Mouse (Mus musculus) heart, adult 18-20 months (tissue): ENCODE measurements around the gene G3bp1. TPM values are rescaled to one million over a fixed set of nuclear protein-coding genes. Genes with fewer than 3 reads are reported as not detected.

Source experiments
- DNase-seq, 2 experiments: peaks; one replicate each; pipeline ENCODE4 v3.0.0; 2021 to 2022; ENCODE audit warnings: mixed read lengths in 1 of 2
- long read RNA-seq, 2 experiments: library from polyadenylated mRNA; stranded (forward); transcript quantifications; one replicate each; pipeline ENCODE4 v2.0.0; 2021
- total RNA-seq, 2 experiments: library from RNA; stranded (reverse); gene quantifications; 2 replicates each; pipeline ENCODE4 v1.2.3; 2021

Gene G3bp1
- 10 to 100 TPM; 40.5 to 41.3 TPM for total RNA-seq
- long read RNA-seq, experiment 1, full-length matches to known transcripts: 205 of 223 reads
- long read RNA-seq, experiment 1, partial matches to known transcripts: 4 of 223 reads
- long read RNA-seq, experiment 1, other reads (novel, unspliced or antisense): 14 of 223 reads
- long read RNA-seq, experiment 2, full-length matches to known transcripts: 100 of 124 reads
- long read RNA-seq, experiment 2, partial matches to known transcripts: 5 of 124 reads
- long read RNA-seq, experiment 2, other reads (novel, unspliced or antisense): 19 of 124 reads

DNA sequence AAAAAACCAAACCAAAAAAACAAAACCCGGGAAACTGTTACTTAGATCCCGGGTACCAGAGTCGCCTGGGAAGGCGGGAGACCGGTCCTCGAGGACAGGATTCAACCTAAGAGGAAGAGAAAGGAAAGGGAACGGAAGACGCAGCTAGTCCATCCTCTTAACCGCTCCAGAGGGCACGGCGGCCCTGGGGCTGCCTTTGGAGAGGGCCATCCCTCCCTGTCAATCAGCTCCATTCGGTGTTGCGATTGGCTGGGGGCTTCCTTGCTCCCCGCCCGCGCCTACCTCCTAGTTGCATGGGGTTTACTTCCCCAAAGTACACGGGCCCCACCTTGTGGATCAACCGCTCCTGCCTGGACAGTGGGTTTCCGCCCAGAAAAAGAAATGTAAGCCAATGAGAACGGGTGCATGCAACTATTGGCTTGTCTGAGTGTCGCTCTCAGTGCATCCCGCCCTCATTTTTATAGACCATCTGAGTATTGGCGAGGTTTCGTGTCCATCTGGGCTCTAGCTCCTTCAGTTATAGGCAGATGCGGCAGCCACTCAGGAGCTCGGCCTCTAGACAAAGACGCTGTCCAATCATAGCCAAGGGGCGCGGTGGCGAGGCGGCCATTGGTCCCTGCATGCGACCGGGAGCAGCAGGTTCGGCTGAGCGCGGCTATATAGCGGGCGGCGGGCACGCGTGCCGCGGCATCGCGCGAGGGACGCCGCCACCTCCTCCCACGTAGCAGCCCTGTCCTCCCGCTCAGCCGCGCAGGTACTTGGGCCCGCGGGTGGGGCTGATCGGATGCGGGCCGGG is at the start of gene G3bp1:
G3bp1 (plus strand) TSS at position 638 of the 796 bp plus-strand sequence.
- peak; percentile 99 to 100 for DNase-seq

DNA sequence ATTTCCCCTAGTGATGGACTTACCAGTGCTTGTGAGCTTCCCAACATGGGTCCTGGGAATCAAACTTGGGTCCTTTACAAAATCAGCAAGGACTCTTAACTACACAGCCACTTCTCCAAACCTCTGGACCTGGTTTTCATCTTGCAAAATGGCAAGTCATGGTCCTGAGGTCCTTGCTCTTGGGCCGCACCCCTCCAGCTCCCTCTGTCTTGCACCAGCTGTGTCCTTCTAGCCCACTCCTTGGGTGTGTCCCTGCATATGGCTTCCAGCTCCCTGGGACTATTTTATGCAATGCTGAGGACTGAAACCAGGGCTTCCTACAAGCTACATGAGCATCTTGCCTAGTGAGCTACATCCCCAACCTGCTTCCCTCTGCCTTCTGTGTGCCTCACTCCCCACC is 46.5 kb upstream of the G3bp1 start, which contains the start of gene Sparc:
Sparc (minus strand) TSS at position 206 of the 400 bp plus-strand sequence.
- no peak for DNase-seq

DNA sequence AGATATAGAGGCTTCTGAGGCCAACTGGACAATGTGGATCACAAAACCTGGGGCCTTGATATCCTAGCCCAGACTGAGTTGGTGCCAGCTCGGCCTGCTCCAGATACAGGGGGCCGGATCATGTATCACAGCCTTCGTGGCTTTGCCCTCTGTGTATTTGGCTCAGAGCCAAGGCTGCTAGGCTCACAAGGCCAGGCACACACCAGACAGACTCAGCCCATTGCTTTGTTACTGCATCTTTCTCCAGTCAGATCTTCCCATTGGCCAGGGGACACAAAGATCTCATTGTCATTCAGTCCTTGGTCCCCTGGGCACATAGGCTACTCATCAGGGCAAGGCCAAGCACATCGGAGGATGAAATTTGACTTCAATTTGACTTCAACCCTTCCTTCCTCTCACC is 45.7 kb upstream of the G3bp1 start:
- no peak for DNase-seq

DNA sequence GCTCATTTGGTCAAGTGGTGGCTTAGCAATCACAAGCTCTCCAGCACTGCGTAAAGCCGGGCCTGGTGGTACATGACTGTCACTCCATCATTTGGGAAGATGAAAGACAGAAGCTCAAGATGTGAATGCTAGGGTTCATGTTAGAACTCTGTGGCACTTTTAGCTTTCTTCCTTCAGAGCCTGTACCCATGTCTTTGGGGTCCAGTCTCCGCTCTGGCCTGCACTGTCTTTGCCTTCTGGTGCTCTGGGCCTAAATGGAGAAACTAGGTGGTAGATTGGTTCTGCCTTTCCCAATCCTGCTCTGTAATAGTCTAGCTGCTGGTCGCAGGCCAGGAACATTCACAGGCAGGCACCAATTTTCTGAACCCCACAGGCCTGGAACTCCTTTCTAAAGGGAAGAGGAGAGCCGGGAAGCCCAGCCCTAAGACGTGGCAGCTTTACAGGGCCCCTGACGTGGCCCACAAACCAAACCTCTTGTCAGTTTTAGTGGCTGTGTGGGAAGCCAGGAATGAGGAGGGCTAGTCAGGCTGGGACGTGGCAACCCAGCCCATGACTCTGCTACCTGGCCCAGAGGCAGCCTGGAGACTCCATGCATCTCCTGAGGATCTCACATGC is 44.6 kb upstream of the G3bp1 start:
- DNase-seq: no peak

DNA sequence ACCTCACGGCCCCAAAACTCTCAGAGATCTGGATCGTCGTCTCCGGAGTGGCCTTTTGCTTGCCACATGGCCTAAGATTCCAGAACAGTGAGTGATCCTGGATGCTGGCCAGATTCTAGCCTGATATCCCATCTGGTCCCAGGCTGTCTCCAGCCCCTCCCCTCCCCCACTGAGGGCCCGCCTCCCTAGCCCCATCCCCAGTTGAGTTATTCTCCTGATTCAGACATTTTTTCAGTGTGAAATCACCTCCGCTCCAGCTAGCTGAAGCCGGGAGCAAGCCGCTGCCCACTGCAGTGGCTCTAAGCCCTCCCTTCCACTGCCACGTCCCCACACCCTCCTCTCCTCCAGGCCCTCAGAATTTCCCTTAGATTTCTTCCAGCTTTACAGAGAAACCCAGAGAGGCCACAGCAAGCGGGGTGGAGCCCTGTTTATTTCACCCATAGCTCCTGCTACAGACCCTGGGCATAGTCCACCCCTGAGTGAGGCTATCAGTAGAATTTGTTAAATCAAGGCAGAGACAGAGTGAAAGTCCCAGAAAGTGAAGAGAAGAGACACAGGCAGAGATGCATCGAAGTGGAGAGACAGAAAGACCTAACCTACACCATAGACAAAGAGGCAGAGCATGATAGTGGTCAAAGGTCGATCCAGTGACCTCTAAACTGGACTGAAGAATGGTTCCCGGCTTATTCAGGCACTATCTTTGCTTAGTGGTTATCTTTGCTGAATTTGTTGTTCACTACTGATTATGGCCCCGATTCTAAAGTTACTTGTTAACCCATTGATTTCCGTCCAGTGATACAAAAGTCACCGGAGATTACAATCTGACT is 41.1 kb upstream of the G3bp1 start:
- DNase-seq: peak; percentile 90 to 93

DNA sequence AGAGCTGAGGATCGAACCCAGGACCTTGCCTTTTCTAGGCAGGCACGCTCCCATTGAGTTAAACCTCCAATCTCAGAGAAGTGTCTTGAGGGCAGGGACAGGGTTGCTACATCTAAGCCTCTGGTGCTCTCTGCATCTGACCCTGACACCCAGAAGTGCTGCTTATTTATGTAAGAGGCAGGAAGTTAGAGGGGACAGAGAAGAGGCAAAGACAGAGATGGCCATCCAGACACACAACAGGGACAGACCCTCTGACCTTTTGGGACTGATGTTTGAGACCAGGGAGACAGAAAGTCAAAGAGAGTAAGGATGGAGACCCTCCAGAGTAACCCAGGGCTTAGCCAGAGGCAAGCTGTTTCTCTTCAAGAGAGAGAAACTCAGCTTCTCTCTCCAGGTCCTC is 39.5 kb upstream of the G3bp1 start:
- DNase-seq: no peak

DNA sequence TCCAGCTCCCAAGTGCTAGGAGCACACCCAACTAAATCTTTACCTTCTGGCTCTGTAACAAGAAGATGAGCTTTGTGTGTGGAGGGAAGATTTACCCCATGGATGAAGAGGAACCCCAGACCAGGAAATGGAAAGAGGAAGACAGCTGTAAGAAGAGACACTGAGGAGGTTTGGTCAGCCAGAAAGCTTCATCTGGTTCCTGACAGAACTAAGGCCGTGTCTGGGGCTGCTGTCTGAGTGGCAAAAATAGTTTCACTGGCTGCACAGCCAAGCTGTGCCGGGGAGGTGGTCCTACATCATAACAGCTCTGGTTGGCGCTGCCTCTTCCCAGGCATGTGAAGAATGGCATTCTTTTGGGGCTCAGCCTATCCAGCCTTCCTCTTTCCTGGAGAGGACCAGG is 36.5 kb upstream of the G3bp1 start:
- no peak for DNase-seq

DNA sequence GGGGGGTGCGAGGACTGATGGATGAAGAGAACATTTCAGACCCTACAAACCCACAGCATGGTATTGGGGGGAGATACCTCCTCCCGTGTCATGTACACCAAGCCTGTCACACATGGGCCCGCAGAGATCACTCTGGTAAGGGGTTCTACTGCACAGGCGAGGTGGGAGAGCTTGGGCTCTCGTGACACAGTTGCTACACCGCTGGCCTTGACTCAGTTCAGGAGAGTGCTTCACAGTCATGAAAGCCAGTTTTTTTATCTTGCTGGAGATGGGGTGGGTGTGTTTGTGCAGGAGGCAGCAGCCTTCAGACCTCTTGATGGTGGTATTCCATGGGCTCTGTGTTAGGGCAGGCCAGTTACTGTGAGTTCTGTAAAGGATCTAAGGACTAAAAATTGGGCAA is 33.4 kb upstream of the G3bp1 start:
- DNase-seq: no peak

DNA sequence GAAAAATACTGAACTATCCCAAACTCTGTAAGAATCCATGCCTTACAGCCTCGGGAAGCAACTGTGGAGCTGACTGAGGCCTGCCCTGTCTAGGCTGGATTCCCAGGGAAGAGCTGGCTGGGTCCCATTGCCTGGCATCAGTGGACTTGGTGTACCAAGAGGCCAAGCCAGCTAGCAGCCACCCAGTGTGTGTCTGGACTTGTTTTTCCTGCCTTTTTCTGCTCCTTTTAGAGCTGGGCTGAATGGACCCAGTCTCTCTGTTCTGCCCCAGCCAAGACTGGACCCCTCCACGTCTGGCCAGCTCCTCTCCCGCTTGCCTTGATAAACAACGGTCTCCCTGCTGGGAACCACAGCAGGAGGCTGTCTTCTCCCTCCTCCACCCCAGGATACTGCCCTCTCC is 31.5 kb upstream of the G3bp1 start:
- DNase-seq: no peak

DNA sequence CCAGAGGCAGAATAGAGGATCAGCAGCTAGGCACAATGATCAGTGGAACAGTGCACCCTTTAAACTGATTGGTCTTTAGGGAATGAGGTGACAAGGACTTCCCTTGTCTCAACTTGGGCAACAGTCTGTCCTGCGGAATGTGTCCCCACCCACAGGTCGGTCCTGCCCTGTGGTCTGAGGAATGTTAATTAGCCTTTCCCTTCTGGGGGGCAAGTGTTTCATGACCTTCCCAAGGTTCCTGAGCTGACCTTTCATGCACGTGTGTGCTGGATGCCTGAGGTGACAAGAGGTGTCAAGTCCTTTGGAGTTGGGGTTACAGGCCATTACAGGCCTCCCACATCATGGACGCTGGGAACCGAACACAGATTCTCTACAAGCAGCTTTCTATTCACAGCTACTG is 29.8 kb upstream of the G3bp1 start:
- no peak for DNase-seq

DNA sequence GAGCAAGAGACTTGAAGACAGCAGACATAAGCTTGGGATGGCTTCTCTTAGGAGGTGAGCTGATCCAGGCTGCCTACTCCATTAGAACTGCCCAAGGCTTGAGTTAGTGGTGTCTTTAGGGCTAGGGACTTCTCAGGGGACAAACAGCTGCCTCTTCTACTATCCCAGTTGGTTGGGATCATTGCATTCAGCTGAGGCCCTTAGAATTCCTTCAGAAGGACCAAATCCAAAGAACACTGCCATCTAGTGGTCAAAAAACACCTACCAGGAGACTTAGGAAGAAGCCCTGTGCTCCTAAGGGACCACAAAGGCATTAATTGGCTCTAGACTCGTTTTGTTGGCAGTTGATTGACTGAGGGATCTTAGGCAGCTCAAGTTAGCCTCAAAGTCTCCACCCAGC is 24.7 kb upstream of the G3bp1 start:
- DNase-seq: peak; percentile 71 to 88

DNA sequence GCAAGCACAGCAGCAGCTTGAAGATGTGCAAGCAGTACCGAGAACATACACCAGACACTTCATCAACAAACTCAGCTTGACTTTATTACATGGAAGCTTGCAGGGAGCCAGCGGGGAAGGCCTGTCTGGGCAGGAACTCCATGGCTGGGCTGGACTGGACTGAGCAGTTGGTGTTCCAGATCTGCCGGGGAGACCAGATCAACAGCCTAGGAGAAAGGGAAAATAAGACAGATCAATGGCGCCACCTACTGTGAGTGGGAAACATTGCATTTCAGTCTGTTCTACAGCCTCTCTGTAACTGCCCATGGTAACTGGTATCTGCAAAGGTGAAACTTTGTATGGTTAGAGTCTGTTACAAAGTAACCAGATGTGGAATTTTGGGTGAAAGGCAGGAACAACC is 22.9 kb upstream of the G3bp1 start:
- DNase-seq: peak; percentile 90 to 94

DNA sequence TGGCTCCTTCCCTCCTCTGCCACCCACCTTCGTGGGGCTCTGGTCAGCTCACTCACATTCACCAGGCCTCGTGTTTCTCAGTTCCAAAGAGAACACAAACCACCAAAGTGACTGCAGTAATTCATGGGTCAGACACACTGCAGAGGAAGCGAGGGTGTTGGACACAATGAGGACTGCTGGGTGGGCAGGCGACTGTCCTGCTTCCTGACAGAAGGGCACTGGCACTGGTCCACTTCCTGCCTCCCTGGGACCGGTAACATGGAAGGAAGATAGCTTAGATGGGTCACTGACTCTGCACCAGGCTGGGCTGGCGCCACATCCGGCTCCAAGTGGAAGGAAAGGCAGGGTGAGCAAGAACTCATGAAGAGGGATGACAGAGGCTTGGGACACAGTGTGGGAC is 20.0 kb upstream of the G3bp1 start:
- no peak for DNase-seq

DNA sequence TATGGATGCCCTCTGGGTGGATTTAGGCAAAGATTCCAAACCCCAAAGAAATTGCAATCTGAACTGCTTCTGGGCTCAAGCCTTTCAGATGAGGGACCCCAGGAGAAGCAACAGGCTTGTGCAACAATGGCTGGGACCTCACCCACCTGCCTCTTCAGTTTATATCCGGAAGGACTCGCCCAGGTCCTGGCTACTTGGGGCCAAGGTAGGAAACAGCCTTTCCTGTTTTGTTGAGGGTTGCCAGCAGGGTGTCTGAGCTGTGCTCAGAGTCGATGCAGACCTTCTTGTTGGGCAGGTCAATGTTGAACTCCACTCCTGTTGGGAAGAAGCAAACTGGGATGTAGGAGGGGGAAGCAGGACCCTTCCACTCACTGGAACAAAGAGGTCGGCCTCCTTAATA is 19.2 kb upstream of the G3bp1 start:
- no peak for DNase-seq

DNA sequence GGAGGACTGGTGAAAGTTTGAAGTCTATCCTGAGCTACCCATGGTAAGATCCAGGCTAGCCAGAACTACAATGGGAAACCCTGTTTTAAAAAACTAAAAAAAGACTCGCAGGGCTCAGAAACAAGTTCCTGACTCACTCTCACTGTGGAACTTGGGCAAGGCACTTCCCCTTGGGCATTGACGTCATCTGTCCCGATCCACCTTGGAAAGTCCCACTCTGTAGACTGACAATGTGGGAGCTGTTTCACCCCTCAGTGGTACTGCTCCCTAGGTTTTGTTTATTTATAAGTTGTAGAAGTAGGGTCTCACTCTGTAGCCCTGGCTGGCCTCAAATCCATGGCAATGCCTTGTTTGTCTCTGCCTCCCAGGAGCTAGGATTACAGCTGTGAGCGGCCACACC is 15.8 kb upstream of the G3bp1 start:
- DNase-seq: peak; percentile 63 to 81

DNA sequence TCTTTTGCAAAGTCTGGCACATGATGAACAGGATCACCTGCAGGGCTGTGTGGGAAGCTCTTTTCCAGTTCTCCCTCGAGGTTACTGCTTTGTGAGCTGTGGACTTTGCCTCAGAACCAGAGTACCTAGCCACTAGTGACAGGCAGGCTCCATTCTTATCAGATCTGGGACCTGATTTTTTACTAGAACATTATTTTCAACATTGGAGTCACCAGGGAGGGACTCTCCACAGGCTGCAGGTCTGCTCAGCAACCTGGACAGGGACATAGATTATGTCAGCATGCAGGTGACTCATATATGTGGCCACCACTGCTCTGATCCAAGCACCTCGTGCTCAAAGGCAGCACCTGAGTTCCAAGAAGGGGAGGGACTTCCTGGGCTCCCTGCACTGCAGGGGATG is 14.3 kb upstream of the G3bp1 start:
- DNase-seq: no peak

DNA sequence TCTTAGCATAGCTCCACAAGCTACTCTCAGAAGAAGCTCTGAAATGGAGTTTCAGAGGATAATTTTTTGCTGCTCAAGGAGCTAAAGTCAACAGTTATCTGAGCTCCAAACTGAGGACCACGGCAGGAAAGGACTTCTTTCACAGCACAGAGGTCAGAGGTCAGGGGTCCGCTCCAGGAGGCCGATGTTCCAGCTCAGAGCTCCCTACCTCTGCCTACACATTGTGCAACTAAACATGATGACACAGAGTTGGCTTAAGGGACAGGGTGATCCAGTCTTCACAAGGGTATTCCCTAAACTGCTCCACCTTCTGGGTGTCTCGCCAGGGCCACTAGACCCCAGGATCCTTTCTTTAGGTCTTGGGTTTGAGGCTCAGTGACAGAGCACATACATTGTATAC is 11.0 kb upstream of the G3bp1 start:
- no peak for DNase-seq

DNA sequence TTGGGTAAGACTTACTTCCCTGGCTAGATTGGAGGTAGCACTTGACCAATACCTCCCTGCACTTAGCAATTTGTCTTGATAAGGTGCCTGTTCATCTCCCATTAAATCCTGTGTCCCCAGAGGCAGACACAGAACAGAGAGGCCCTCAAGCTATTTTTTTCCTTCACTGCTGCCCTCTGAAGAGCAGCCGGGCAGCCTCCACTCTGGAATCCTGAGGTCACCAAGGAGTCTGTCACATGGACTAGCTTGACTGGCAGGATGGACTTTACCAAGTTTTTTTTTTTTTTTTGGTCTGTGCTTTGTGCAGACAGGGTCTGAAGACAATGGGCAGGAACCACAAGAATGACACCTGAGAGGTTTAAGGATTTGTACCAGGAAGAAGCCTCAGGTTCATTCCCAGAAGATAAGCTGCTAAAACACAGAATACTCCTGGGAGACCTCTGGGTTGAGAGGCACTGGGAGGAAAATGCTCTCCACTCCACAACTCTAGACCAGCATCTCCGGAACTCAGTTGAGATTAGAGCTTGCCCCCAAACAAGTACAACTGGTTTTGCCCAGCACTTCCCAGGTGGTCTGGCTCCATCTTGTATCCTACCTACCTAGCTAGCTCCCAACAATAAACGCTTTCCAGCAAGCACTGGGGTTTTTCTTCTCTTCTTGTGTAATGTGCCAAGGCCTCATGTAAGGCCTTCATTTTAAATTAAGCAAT is 9.5 kb upstream of the G3bp1 start:
- DNase-seq: no peak

DNA sequence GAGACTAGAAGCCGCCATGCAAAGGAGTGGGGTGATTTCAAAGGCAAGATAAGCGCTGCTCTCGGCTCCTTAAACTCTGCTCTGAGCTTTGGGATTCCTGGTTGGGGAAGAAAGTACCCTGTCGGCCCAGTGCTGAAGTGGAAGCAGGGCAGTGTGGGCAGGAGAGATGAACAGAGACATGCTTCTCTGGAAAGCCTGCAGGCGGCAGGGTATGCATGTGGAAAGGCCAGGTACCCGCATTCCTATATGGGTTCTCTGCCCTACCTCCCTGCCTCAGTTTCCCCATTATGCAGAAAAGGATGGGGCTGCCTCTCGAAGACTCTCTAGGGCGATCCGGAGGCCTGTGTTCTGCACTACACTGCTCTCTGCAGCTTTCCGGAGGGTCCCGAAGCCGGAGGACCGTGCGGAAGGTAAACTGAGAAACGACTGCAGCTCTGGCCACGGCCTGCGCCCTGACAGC is 8.9 kb upstream of the G3bp1 start:
- DNase-seq: peak in 1 of 2 experiments; percentile 44

DNA sequence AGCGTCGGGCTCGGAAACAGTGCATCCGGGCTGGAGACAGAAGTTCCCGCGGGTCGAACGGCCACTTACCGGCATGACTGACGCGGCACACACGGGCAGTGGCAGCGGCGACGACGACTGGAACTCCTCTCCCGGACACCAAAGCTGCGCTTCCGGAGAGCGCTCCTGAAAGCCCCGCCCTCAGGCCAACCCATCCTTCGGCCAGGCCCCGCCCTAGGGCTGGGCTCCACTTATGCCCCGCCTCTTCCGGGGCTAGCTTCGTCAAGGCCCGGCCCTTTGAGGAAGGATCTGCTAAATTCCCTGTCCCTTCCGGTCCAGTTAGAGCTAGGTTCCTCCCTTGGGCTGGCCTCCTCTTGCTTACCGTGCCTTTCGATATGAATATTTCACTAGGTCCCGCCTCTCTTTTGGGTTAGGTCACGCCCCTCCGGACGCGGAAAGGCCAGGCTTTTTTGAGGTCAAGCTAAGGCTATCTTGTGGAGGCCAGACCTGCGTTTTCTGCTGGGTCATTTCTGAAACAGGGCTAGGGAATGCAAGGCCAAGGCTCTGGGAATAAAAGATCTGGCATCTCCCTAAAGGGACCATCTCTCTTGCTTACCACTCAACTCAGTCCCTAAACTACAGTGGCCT is 8.4 kb upstream of the G3bp1 start, which contains the start of gene Atox1:
Atox1 (minus strand) TSS at position 221 of the 627 bp plus-strand sequence.
- peak; percentile 95 to 98 for DNase-seq

DNA sequence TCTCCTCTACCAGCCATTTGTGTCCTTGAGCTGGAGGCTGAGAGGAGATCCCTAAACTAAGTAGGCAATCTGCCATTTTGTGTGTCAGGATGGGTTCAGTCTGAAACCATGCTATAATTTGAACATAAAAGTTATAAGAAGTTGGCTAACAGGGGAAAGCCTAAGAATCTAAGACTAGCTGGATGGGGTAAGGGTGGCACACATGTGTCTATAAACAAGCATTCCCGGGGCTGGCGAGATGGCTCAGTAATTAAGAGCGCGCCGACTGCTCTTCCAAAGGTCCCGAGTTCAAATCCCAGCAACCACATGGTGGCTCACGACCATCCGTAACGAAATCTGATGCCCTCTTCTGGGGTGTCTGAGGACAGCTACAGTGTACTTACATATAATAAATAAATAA is 7.3 kb upstream of the G3bp1 start:
- no peak for DNase-seq
